Mouse (Mus musculus): ENCODE data around the gene Foxp1.

DNA sequence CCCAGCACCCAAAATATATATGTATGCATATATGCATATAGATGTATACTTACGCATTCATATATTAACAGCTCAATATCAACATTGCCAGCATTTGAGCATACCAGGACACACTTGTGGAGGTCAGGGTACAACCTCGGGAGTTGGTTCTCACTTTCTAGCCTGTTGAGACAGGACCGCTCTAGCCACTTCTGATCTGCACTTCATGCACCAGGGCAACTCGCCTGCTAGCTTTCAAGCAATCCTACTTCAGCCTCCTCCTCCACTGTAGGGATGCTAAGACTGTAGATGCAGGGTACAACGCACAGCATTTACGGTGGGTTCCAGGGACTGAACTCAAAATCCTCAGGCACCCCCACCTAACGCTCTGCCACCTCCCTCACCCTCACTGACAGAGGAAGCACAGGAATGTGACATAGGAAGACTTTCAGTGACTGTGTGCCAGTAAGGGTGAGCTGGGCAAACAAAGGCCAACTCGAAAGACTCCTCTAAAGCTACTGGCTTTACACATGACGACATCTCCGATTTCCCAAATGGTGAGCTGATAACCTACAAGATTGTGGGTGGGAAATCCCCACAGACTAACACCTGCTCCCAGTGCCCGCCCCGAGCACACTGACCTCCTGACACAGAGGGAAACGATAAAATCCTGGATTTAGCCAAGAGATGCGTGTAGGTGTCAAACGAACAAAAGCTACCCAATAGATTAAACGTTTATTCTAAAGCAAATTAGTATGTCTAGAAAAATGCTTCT, 93.0 kb downstream of the Foxp1 start:
- TF ChIP-seq CTCF (IDR thresholded peaks at IDR 0.05; ENCODE audit: control insufficient read depth, insufficient read depth, low read length), result no peak
- no peak for TF ChIP-seq POLR2A (IDR thresholded peaks at IDR 0.05; ENCODE audit: borderline replicate concordance, control insufficient read depth, low read depth, low read length)

All from bone marrow, adult 2 months (tissue).